Mouse (Mus musculus): Measurements from ENCODE around the gene Limd2.
"Not testable (repeated sequence)": the region's sequence is repeated elsewhere in the genome, so short reads cannot be mapped to it uniquely, and the experiment has no call there.

The Limd2 gene

GRCm38 (mm10) chr11:106170807-106171206 lies 10.1 kb upstream of the Limd2 start:
- peak; percentile 87 for DNase-seq

DNA sequence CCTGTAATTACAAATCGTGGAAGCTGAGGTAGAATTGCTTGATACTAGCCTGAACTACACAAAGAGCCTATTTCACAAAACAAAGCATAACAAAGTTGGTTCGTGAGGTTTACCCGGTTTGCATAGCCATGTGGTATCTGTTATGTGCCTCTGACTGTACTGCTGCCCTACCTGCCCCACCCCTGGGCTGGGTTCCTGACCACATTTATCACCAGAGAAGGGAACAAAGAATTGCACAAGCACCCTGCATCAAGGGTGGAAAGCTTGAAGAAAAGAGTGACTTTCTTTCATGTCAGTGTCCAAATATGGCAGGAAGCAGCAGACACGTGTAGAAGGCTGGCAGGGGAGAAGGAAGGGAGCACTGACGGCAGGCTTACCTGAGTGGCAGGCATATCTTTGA lies 6.8 kb upstream of the Limd2 start:
- DNase-seq = peak; percentile 55

DNA sequence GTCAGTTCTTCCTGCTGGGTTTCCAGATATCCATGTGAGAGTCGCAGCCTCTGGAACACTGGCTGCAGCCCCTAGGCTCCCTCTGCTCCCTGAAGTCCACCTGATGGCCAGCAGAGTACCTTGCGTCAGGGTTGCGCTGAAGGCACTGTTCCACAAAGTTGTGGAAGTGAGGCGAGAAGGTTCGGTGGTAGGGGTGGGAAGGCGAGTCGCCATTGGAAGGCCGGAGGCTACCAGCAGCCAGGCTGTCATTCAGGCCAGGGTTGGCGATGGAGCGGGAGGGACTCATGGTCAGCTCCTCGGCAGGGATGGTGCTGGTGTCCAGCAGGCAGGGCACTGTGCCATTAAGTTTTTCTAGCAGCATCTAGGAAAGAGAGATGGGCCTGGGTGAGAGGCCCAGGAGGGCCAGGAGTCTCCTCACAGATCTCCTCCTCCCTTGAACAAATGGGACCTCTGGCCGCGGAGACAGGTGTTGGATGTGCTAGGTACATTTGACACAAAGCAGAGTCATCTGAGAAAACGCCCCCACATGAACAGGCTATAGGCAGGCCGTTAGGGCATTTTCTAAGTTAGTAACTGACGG lies 4.0 kb upstream of the Limd2 start:
- DNase-seq = no peak

DNA sequence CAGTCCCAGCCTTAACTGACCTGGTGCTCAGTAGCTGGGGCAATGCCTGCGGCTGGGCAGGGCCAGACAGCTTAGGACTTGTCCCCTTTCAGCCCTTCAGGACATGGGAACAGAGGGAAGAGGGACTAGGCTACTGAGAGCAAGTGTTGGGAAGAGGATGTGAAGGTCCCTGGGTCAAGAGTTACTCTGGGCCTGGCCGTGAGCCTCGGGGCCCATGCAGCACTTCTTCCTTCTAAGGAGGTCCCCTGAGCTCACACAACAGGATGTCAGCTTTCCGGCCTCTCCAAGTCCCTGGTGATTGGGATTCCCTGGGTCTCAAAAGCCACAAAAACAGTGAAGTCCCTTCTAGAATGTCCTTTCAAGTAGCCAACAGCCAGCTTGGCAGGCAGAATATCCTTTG lies 2.9 kb upstream of the Limd2 start:
- DNase-seq = no peak

DNA sequence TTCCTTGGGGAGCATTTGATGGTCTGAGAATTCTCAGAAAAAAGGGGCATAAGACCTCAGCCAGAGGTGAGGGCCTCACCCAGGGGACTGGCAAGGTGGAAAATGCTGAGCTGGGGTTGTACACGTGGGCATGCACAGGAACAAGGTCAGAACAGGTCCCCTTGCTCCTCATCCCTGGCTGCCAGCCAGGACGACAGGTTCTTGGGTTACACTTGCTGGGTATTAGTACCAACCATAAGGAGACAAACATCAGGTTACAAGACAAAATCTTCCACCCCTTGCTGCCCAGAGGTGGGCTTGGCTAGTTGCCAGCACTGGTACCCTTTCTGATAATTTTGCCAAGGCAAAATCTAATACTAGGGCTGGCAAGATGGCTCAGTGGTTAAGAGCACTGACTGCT lies 1.6 kb upstream of the Limd2 start:
- DNase-seq = no peak

GRCm38 (mm10) chr11:106159921-106160840 lies 479 bp downstream of the Limd2 start:
- peak; percentile 93 for DNase-seq

- DNase-seq = peak; percentile 92
Observed at GRCm38 (mm10) chr11:106159216-106159920, 1.3 kb downstream of the Limd2 start.

DNA sequence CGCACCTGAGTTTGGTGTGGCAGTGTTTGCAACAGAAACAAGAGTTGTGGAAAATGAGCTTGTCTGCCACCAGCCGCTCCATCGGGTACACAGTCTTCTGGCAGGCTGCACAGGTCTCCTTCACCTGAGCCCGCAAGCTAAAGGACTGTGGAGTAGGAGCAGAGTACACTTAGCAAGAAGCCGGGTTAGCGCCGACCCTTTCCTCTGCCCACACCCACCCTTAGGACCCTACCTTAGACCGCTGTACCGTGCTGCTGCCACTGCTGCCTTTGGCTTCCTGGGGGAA lies 1.8 kb downstream of the Limd2 start:
- no peak for DNase-seq

DNA sequence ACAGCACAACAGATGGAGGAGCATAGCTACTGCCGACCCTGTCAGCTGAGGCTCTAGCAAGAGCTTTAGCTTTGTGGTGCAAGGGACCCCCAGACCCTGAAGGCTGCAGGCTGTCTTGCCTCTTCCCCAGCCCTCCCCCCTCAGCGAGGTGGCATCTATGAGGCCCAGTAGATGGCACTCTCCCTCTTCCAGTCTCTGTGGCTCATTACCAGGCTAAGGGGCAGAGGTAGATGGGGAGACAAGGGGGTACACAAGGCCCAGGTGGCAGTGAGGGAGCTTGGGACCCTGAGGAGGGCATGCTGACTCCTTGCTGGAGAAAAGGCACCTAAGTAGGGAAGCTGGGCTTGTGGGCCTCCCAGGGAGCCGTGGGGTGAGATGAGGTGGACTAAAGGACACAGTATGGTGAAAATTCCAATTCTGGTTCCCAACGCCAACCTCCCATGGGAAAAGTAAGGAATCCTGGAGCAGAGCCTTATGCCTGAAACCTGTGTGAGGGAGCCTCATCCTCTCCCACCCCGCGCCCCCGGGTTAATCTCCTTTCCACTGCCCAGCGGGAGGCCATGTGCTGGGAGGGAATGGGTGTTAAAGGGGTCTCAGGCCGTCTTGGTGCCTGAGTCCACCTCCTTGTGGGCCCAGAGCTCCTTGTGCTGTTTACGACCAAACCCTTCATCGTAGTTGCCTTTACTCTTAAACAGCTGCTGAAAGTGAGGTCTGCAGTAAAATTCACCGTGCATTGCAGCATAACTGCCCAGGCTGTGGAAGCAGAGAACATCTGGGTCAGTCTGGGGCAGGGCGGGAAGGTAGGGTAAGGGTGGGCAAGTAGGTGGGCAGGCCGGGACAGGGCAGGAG lies 2.4 kb downstream of the Limd2 start:
- DNase-seq = peak; percentile 77

DNA sequence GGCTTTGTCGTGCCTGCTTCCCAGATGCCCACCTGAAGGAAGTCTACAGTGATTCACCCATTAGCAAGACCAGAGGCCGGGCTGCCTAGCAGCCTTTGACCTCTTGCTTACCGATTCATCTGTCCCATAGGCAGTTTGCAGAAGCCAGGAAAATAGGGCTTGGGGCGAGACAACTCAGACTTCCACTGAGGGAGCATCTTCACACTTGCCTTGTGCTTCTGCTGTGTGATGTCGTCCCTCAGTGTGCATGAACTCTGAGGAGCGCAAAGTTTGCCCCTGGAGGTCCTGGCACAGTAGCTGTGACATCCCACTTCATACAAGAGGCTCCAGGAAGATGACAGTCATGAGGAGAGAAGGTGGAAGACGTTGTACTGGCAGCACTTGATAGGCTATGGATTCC lies 3.5 kb downstream of the Limd2 start:
- DNase-seq = no peak

DNA sequence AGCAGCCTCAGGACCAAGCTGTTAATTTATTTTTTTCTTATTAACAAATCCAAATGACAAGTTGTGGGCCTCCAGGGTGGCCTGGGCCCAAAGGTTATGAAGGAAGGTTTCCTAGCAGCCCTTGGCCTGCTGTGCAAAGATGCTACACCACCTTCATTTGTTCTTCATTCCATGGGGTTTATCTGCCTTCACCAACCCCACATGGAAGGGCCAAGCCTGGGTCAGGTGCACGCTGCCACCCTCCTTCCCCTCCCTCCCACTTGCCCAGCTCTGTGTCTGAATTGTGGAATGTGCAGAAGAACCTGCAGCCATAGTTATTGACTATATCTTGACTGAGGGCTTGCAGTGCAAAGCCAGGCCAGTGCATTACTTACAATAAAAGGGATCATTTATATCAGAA lies 4.4 kb downstream of the Limd2 start:
- no peak for DNase-seq

GRCm38 (mm10) chr11:106155761-106156160 lies 4.9 kb downstream of the Limd2 start:
- no peak for DNase-seq

DNA sequence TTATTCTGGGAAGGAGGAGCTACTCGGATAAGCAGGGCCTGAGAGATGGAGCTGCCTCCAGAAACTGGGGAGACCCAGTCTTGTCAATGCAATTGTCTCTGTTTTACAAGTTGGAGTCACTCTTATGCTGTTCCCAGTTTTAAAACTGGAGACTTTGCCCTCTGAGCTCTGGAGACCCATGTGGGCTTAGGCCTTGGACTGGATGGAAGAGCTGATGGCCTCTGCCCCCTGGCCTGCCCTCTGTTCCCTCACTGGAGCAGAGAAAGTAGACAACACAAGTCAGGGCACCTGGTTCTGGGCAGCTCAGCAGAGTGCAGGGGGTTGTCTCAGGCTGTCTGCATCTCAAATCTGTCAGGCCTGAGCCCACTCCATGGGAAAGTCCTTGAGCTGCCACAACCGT lies 5.9 kb downstream of the Limd2 start:
- DNase-seq = no peak

GRCm38 (mm10) chr11:106154091-106154490 lies 6.6 kb downstream of the Limd2 start:
- no peak for DNase-seq

DNA sequence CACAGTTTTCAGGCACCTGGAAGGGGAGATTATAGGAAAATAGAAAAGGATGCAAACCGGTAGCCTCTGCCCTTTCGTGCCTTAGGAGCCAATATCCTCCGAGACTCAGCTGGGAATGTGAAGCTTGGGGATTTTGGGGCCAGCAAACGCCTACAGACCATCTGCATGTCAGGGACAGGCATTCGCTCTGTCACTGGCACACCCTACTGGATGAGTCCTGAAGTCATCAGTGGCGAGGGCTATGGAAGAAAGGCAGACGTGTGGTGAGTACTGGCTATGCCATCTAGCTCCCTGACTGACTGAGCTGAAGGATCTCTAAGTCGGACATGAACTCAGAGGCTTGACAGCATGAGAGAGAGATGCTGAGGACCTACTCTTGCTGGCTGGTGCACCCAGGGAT lies 8.5 kb downstream of the Limd2 start:
- no peak for DNase-seq

- no peak for DNase-seq
Observed at GRCm38 (mm10) chr11:106151219-106151618, 9.4 kb downstream of the Limd2 start.

- DNase-seq = no peak
Observed at GRCm38 (mm10) chr11:106134580-106135528, 25.8 kb downstream of the Limd2 start.

- DNase-seq = no peak
Observed at GRCm38 (mm10) chr11:106132516-106132915, 28.1 kb downstream of the Limd2 start.

- DNase-seq = no peak
Observed at GRCm38 (mm10) chr11:106129477-106129876, 31.2 kb downstream of the Limd2 start.

GRCm38 (mm10) chr11:106126727-106127373 lies 33.8 kb downstream of the Limd2 start:
- DNase-seq = not testable (repeated sequence)

DNA sequence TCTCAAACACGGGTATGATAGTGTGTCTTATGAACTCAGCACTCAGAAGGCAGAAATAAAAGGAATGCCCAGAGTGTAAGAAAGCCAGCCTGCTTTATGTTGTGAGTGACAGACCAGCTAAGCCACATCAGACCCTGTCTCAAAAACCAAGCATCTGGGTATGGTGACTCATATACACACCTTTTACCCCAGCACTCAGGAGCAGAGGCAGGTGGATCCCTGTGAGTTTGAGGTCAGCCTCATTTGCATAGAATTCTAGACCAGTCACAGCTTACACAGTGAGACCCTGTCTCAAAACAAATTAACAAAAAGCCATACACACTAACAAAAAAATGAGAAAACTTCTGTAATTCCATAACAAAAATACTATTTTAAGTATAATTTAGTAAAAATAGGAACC lies 34.8 kb downstream of the Limd2 start:
- DNase-seq = no peak

Measured in thymus, postnatal 4 days (tissue).